Mouse (Mus musculus) limb, embryonic 14.5 days (tissue): Measurements from ENCODE around the gene Pcbp3. TPM values are rescaled to one million over a fixed set of nuclear protein-coding genes. Genes with fewer than 3 reads are reported as not detected.
A peak's percentile ranks its signal among the peaks of the same experiment; 100 is the strongest.
"Not testable (repeated sequence)": the region's sequence is repeated elsewhere in the genome, so short reads cannot be mapped to it uniquely, and the experiment has no call there.

Source experiments
- ATAC-seq: fragments of 200-750 bp; cut with Nextera tagmentation; 2 replicates; pipeline ENCODE4 v1.8.0; 2017; ENCODE audit warnings: low read depth, moderate number of reproducible peaks, moderate TSS enrichment; ENCODE audit not compliant: low FRiP score
- DNase-seq: peaks from one replicate; pipeline ENCODE4 v3.0.0-alpha.2; 2015; ENCODE audit warnings: low spot score
- H3K27ac ChIP-seq: fragments of 300-500 bp; sonication (generic); replicated peaks from 2 replicates; pipeline ENCODE4 v1.5.1; 2014; ENCODE audit warnings: low read depth, mild to moderate bottlenecking, low read length, moderate library complexity, mixed read lengths
- H3K27me3 ChIP-seq: fragments of 300-500 bp; sonication (generic); 2 replicates; pipeline ENCODE4 v1.6.1; 2014; ENCODE audit warnings: low read length, mixed read lengths; ENCODE audit not compliant: control insufficient read depth, insufficient read depth
- H3K36me3 ChIP-seq: fragments of 300-500 bp; sonication (generic); 2 replicates; pipeline ENCODE4 v1.6.1; 2014; ENCODE audit warnings: mild to moderate bottlenecking, low read length, moderate library complexity, mixed read lengths; ENCODE audit not compliant: control insufficient read depth, insufficient read depth
- H3K4me1 ChIP-seq: fragments of 300-500 bp; sonication (generic); 2 replicates; pipeline ENCODE4 v1.6.1; 2014; ENCODE audit warnings: antibody characterized with exemption, low read length, mixed read lengths; ENCODE audit not compliant: control insufficient read depth, insufficient read depth
- H3K4me2 ChIP-seq: fragments of 300-500 bp; sonication (generic); replicated peaks from 2 replicates; pipeline ENCODE4 v1.6.1; 2014; ENCODE audit warnings: low read depth, mild to moderate bottlenecking, low read length, moderate library complexity; ENCODE audit not compliant: severe bottlenecking
- H3K4me3 ChIP-seq: fragments of 300-500 bp; sonication (generic); replicated peaks from 2 replicates; pipeline ENCODE4 v1.5.1; 2014; ENCODE audit warnings: low read length
- H3K9ac ChIP-seq: fragments of 300-500 bp; sonication (generic); 2 replicates; pipeline ENCODE4 v1.6.1; 2014; ENCODE audit warnings: mild to moderate bottlenecking, low read depth, low read length, moderate library complexity; ENCODE audit not compliant: severe bottlenecking
- H3K9me3 ChIP-seq: fragments of 300-500 bp; sonication (generic); 2 replicates; pipeline ENCODE4 v1.6.1; 2016; ENCODE audit warnings: low read length; ENCODE audit not compliant: control insufficient read depth
- POLR2A ChIP-seq: fragments of 200-500 bp; IDR thresholded peaks from 2 replicates; pipeline ENCODE4 v1.8.0; 2012; ENCODE audit warnings: inconsistent platforms, mild to moderate bottlenecking, moderate library complexity, borderline replicate concordance; ENCODE audit not compliant: insufficient read depth, insufficient read length; ENCODE audit errors: extremely low read depth
- WGBS: fragments of 180-500 bp; shearing (Covaris S2); extraction: QIAGEN DNeasy Blood & Tissue Kit; methylation state at CpG from one replicate; pipeline ENCODE4 v1.1.7; 2014; 5-methylcytosine and 5-hydroxymethylcytosine counted together
- polyA plus RNA-seq, 2 experiments: library from polyadenylated mRNA; depleted of rRNA in 1 of 2; stranded (reverse) in 1 of 2; unstranded in 1 of 2; fragments of >200 nt; fragmentation: Nextera tagmentation in 1 of 2; extraction: Ambion mirVana in 1 of 2; gene quantifications; 2 replicates each; pipeline versions ENCODE4 v1.2.1 to v1.2.3; 2012 to 2014

Pcbp3 gene
- polyA plus RNA-seq, 2 experiments: 11.5 to 16.4 TPM

DNA sequence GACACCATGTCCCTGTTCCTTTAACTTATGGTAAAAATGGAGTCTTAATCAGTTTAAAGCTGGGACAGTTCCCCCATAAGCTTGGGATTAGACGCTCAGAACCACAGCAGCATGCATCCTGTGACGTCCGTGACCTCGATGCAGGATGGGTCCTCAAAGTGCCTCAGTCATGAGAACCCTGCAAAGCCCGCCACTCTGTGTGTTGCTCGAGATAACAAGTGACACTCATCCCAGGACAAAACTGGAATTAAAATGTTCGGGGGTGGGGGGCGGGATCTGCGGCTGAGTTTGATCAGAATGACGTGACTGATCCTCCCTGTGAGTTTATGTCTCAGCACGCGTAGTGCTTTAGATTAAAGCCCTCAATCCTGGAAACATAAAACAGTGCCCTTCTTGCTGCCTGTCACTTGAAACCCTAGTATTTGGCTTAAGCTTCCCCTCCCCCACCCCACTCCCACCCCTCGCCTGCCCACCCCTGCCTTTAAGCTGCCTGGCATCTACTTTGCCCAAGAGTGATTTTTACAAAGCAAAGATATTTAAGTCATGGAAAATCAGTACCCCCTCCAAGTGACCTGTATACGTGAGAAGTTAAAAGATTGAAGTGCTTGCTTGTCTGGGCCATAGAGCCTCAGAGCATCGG, 12.2 kb upstream of the Pcbp3 start:
- WGBS: 13% methylated on average over 15 of the region's 15 CpGs
- Histone ChIP-seq H3K9ac (no peak overlapping the region), H3K27me3 (no peaks in the 10 kb centered on the region), H3K27ac (no peak overlapping the region), H3K4me1 (no peaks in the 10 kb centered on the region), H3K9me3 (no peaks in the 10 kb centered on the region), H3K4me2 (no peak overlapping the region), H3K36me3 (no peaks in the 10 kb centered on the region), H3K4me3 (no peak overlapping the region)
- ATAC-seq (no peak), DNase-seq (no peak)
- TF ChIP-seq POLR2A: no peak

- not testable (repeated sequence) for H3K4me2 ChIP-seq, DNase-seq, H3K4me1 ChIP-seq, H3K36me3 ChIP-seq, H3K9me3 ChIP-seq, ATAC-seq, H3K9ac ChIP-seq, H3K27me3 ChIP-seq, H3K4me3 ChIP-seq, H3K27ac ChIP-seq
- 66% methylated on average over 6 of the region's 6 CpGs for WGBS
These were observed 10.6 kb upstream of the Pcbp3 start for GRCm38 (mm10) chr10:76972318-76972717.

- ATAC-seq: no peak
- 87% methylated on average over 7 of the region's 7 CpGs for WGBS
- Histone ChIP-seq H3K9ac (no peak overlapping the region), H3K27ac (no peak overlapping the region), H3K36me3 (no peaks in the 10 kb centered on the region), H3K9me3 (no peaks in the 10 kb centered on the region), H3K4me1 (no peaks in the 10 kb centered on the region), H3K27me3 (no peaks in the 10 kb centered on the region), H3K4me2 (no peak overlapping the region), H3K4me3 (no peak overlapping the region)
- TF ChIP-seq POLR2A: no peak
- no peak for DNase-seq
These were observed 9.3 kb upstream of the Pcbp3 start for GRCm38 (mm10) chr10:76970974-76971373.

DNA sequence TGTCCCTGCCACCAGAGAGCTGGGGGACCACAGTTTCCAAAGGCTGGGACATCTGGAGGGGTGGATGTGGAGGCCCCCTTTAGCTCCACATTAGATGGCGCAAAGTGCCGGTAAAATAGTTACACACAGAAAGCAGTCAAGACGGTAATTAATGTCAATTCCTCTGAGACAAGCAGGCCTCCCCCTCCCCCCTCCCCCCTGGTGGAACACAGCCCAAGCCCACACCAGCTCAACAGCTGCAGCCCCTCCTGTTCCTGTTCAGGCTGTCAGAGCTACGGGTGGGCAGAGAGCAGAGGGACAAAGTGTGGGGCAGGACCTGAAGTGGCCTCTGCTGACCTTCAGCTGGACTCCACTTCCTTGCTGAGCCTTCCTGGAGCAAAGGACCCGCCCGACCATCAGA, 2.7 kb upstream of the Pcbp3 start:
- Histone ChIP-seq H3K36me3 (no peaks in the 10 kb centered on the region), H3K9me3 (no peaks in the 10 kb centered on the region), H3K4me2 (no peak overlapping the region), H3K27me3 (no peaks in the 10 kb centered on the region), H3K4me1 (peaks cover 20% of the 10 kb centered on the region), H3K9ac (no peak overlapping the region), H3K4me3 (no peak overlapping the region), H3K27ac (no peak overlapping the region)
- no peak for ATAC-seq
- DNase-seq: no peak
- WGBS: 9% methylated on average over 6 of the region's 6 CpGs
- no peak for TF ChIP-seq POLR2A

GRCm38 (mm10) chr10:76963997-76964396, 2.3 kb upstream of the Pcbp3 start:
- H3K4me3 ChIP-seq: no peak overlapping the region
- no peak overlapping the region for H3K4me2 ChIP-seq
- H3K9me3 ChIP-seq: no peaks in the 10 kb centered on the region
- H3K36me3 ChIP-seq: no peaks in the 10 kb centered on the region
- TF ChIP-seq POLR2A: no peak
- DNase-seq (peak; percentile 9), ATAC-seq (no peak)
- H3K4me1 ChIP-seq: peaks cover 20% of the 10 kb centered on the region
- no peak overlapping the region for H3K9ac ChIP-seq
- WGBS: 19% methylated on average over 9 of the region's 9 CpGs
- no peaks in the 10 kb centered on the region for H3K27me3 ChIP-seq
- H3K27ac ChIP-seq: no peak overlapping the region

DNA sequence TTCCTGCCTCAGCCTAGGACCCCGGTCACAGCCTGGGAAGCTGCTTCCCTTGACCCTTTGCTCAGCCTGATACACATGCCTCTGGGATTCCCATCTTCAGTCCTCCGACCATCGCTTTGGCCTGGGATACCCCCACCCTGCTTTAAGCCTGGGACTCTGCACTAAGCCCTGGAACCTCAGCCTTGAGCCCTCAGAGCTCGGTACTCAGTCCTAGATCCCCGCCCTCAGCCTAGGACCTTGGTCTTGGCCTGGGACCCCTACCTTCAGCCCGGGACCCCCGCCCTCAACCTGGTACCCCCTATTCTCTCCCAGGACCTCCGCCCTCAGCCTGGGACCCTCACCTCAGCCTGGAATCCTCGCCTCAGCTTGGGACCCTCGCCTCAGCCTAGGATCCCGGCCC, 531 bp downstream of the Pcbp3 start:
- Histone ChIP-seq H3K36me3 (no peaks in the 10 kb centered on the region), H3K4me1 (peaks cover 20% of the 10 kb centered on the region), H3K4me3 (peak overlapping the region; percentile 71), H3K4me2 (peak overlapping the region; percentile 98), H3K9ac (peak overlapping the region; percentile 81), H3K27ac (no peak overlapping the region), H3K9me3 (no peaks in the 10 kb centered on the region), H3K27me3 (no peaks in the 10 kb centered on the region)
- no peak for TF ChIP-seq POLR2A
- ATAC-seq (no peak), DNase-seq (no peak)
- WGBS: 11% methylated on average over 10 of the region's 11 CpGs
